Mouse (Mus musculus): ENCODE measurements around the gene Tnfsf14.

DNA sequence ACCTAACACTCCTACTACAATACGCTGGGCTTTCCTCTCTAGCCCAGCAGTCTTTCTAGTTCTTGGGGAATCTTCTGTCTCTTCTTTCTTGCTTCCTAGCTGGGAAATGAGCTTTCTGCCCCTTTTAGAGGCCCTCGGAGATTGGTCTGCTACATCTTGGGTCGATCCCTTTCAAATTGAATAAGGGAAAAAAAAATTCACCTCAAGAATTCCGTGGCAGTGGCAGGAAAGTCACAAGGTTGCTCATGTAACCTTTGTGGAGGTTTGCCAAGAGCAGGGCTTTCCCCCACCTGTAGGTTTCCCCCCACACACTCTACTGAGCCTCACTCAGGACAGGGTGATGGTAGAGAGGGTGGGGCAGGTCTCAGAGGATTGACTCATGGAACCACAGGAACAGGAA lies 40.2 kb downstream of the Tnfsf14 start:
- no peak for TF ChIP-seq CTCF (IDR thresholded peaks at IDR 0.05; ENCODE audit: low read depth)
- no peak for TF ChIP-seq EP300 (optimal IDR thresholded peaks at IDR 0.05)
